Mouse (Mus musculus) left cerebral cortex, postnatal 14 days (tissue): Measurements from ENCODE around the gene Hist1h1d. TPM values are rescaled to one million over a fixed set of nuclear protein-coding genes. Genes with fewer than 3 reads are reported as not detected.
"Not testable (repeated sequence)": the region's sequence is repeated elsewhere in the genome, so short reads cannot be mapped to it uniquely, and the experiment has no call there.

Experiments used
- DNase-seq, 2 experiments: peaks; one replicate each; pipeline ENCODE4 v3.0.0; 2021 to 2022; ENCODE audit warnings: low spot score in 2 of 2, mixed read lengths in 1 of 2
- intact Hi-C: fragments of 180-260 bp; cut with DNase I; formaldehyde crosslinking; loops from one replicate; pipeline ENCODE4 v1.15.1; 2025
- total RNA-seq, 2 experiments: library from RNA; stranded (reverse); gene quantifications; 2 replicates each; pipeline ENCODE4 v1.2.3; 2021

Hist1h1d gene
- total RNA-seq, 2 experiments from 2014 or later: 3.1 to 4.2 TPM

- intact Hi-C loops: no loop called here
- DNase-seq: peak; percentile 95 to 97
Observed at GRCm38 (mm10) chr13:23526312-23526711, 26.8 kb upstream of the Hist1h1d start.

- intact Hi-C loops: no loop called here
- DNase-seq: no peak
Observed at GRCm38 (mm10) chr13:23529005-23529404, 24.1 kb upstream of the Hist1h1d start.

- intact Hi-C loops: loop anchor here (5.0 to 10.0 kb wide), 2 partner anchors 1487 to 1815 kb away; partner anchors contain the start of genes Hist1h2ag, Hist1h2ai, Hist1h2bj and Hist1h2bl
Observed at GRCm38 (mm10) chr13:23529480-23530165, 23.4 kb upstream of the Hist1h1d start.

GRCm38 (mm10) chr13:23530181-23530900 lies 22.7 kb upstream of the Hist1h1d start:
- intact Hi-C loops: loop anchor here (5.0 to 10.0 kb wide), 2 partner anchors 1488 to 1816 kb away; partner anchors contain the start of genes Hist1h2ag, Hist1h2ai, Hist1h2bj and Hist1h2bl
- peak; percentile 78 to 79 for DNase-seq

More at GRCm38 (mm10) chr13:23529480-23530165, 23.4 kb upstream of the Hist1h1d start:
- no peak for DNase-seq

GRCm38 (mm10) chr13:23530901-23531875 lies 21.9 kb upstream of the Hist1h1d start, which contains the start of gene Hist1h4h:
Hist1h4h (plus strand) TSS chr13:23531050.
- intact Hi-C loops: loop anchor here (5.0 to 10.0 kb wide), 2 partner anchors 1489 to 1816 kb away; partner anchors contain the start of genes Hist1h2ag, Hist1h2ai, Hist1h2bj and Hist1h2bl

GRCm38 (mm10) chr13:23532262-23533075 lies 20.6 kb upstream of the Hist1h1d start:
- intact Hi-C loops: loop anchor here (5.0 to 10.0 kb wide), 2 partner anchors 1490 to 1818 kb away; partner anchors contain the start of genes Hist1h2ag, Hist1h2ai, Hist1h2bj and Hist1h2bl
- no peak for DNase-seq

More at GRCm38 (mm10) chr13:23530901-23531875, 21.9 kb upstream of the Hist1h1d start, which contains the start of gene Hist1h4h:
- peak; percentile 98 for DNase-seq

GRCm38 (mm10) chr13:23533560-23534367 lies 19.3 kb upstream of the Hist1h1d start, which contains the start of gene Hist1h2af:
Hist1h2af (plus strand) TSS chr13:23533906.
- DNase-seq: peak; percentile 80 to 84
- intact Hi-C loops: loop anchor here (5.0 to 10.0 kb wide), 2 partner anchors 1491 to 1819 kb away; partner anchors contain the start of genes Hist1h2ag, Hist1h2ai, Hist1h2bj and Hist1h2bl

GRCm38 (mm10) chr13:23534368-23535131 lies 18.5 kb upstream of the Hist1h1d start:
- no peak for DNase-seq
- intact Hi-C loops: loop anchor here (5.0 to 10.0 kb wide), 2 partner anchors 1492 to 1820 kb away; partner anchors contain the start of genes Hist1h2ag, Hist1h2ai, Hist1h2bj and Hist1h2bl

- intact Hi-C loops: loop anchor here (10.0 kb wide), 1 partner anchor 1821 kb away; the partner anchor contains the start of genes Hist1h2ai, Hist1h2bl and Hist1h3h
- DNase-seq: peak; percentile 95 to 97
Observed at GRCm38 (mm10) chr13:23535137-23536075, 17.7 kb upstream of the Hist1h1d start, which contains the start of gene Hist1h3g. Hist1h3g (plus strand) TSS chr13:23535422.

GRCm38 (mm10) chr13:23536076-23536822 lies 16.8 kb upstream of the Hist1h1d start:
- DNase-seq: no peak
- intact Hi-C loops: loop anchor here (10.0 kb wide), 1 partner anchor 1821 kb away; the partner anchor contains the start of genes Hist1h2ai, Hist1h2bl and Hist1h3h

- no peak for DNase-seq
- intact Hi-C loops: loop anchor here (10.0 kb wide), 1 partner anchor 1822 kb away; the partner anchor contains the start of genes Hist1h2ai, Hist1h2bl and Hist1h3h
Observed at GRCm38 (mm10) chr13:23537006-23537710, 15.9 kb upstream of the Hist1h1d start.

GRCm38 (mm10) chr13:23538249-23538648 lies 14.8 kb upstream of the Hist1h1d start:
- intact Hi-C loops: loop anchor here (10.0 kb wide), 1 partner anchor 1823 kb away; the partner anchor contains the start of genes Hist1h2ai, Hist1h2bl and Hist1h3h
- no peak for DNase-seq

- intact Hi-C loops: loop anchor here (10.0 kb wide), 1 partner anchor 1825 kb away; the partner anchor contains the start of genes Hist1h2ai, Hist1h2bl and Hist1h3h
- not testable (repeated sequence) for DNase-seq
Observed at GRCm38 (mm10) chr13:23539821-23540220, 13.2 kb upstream of the Hist1h1d start.
